Mouse (Mus musculus) MEL (cell line): Measurements from ENCODE around the gene Olfr509.

ENCODE experiments used
- CTCF ChIP-seq, 3 experiments: IDR thresholded peaks in 2 of 3; conservative IDR thresholded peaks in 1 of 3; 2 replicates each; pipeline ENCODE4 v1.5.1; 2011 to 2012; ENCODE audit warnings: low read length in 3 of 3, low read depth in 2 of 3, mild to moderate bottlenecking in 2 of 3, improper control_type of control experiment in 1 of 3, inconsistent platforms in 1 of 3, mixed read lengths in 1 of 3, moderate library complexity in 1 of 3; ENCODE audit not compliant: control insufficient read depth in 1 of 3, insufficient read depth in 1 of 3, poor library complexity in 1 of 3, severe bottlenecking in 1 of 3
- EP300 ChIP-seq, 2 experiments: IDR thresholded peaks; 2 replicates each; pipeline ENCODE4 v1.6.1; 2011; ENCODE audit warnings: improper control_type of control experiment in 2 of 2, low read length in 2 of 2, low read depth in 1 of 2, mild to moderate bottlenecking in 1 of 2
- HCFC1 ChIP-seq: IDR thresholded peaks from 2 replicates; pipeline ENCODE4 v1.6.1; 2012; ENCODE audit warnings: low read depth, mild to moderate bottlenecking, inconsistent platforms, low read length, improper control_type of control experiment, moderate library complexity
- SIN3A ChIP-seq: IDR thresholded peaks from 2 replicates; pipeline ENCODE4 v1.6.1; 2012; ENCODE audit warnings: low read length, improper control_type of control experiment, inconsistent platforms
- UBTF ChIP-seq: IDR thresholded peaks from 2 replicates; pipeline ENCODE4 v1.6.1; 2012; ENCODE audit warnings: low read depth, mild to moderate bottlenecking, inconsistent platforms, low read length, improper control_type of control experiment, moderate library complexity, borderline replicate concordance; ENCODE audit not compliant: insufficient read depth

DNA sequence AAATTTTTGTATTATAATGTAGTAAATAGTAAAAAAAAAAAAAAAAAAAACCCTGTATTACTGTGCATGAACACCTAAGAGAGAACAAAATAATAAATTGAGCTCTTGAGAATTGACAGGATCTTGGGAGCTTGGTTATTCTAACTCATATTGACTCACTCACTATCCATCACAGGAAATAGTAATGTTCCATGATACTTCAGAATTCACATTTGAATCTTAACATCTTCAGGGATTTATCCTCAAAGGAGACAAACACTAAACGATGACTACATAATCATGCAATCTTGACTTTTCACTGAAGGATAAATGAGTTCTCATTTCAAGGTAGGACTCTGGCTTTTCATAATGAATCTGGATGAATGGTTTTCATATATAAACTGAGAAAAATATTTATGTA lies 14.4 kb upstream of the Olfr509 start, which contains the start of gene Olfr510:
- TF ChIP-seq EP300 (IDR thresholded peaks at IDR 0.05; ENCODE audit: low read depth in 1 of 2, low read length in 2 of 2) (no peak), CTCF (IDR thresholded peaks at IDR 0.05 in 2 of 3, conservative IDR thresholded peaks at IDR 0.05 in 1 of 3; ENCODE audit: control insufficient read depth in 1 of 3, insufficient read depth in 1 of 3, low read depth in 2 of 3, low read length in 3 of 3, poor library complexity in 1 of 3, severe bottlenecking in 1 of 3) (no peak), UBTF (no peak), HCFC1 (no peak), SIN3A (no peak)
